Mouse (Mus musculus) megakaryocyte, adult 5-6 weeks (primary cell): ENCODE data around the gene Lrp10. TPM values are rescaled to one million over a fixed set of nuclear protein-coding genes. Genes with fewer than 3 reads are reported as not detected.

Experiments used
- total RNA-seq, 2 experiments: library from RNA; stranded (forward) in 1 of 2; stranded (reverse) in 1 of 2; fragments of 153-499, 151-499 nt in 1 of 2; fragments of 221-1000, 200-1000 nt in 1 of 2; gene quantifications; 2 replicates each; pipeline versions ENCODE4 v1.2.3 to v1.2.4; 2015 to 2017

The Lrp10 gene
- total RNA-seq, 2 experiments from 2014 or later = 29.9 to 46.9 TPM

Other genes with a start within 250 kb of the Lrp10 start
- 136 and 154 TPM in 2 replicates for gene Dad1, start 210.0 kb upstream of the Lrp10 start, total RNA-seq (2015)
- gene Dad1, start 210.0 kb upstream of the Lrp10 start, total RNA-seq (2017) = 84.1 and 86.7 TPM in 2 replicates
- gene Abhd4, start 209.9 kb upstream of the Lrp10 start, total RNA-seq (2015) = 11.0 and 13.9 TPM in 2 replicates
- 10.0 and 16.5 TPM in 2 replicates for gene Abhd4, start 209.9 kb upstream of the Lrp10 start, total RNA-seq (2017)
- gene Olfr49, start 179.2 kb upstream of the Lrp10 start, total RNA-seq (2015) = not detected in 2 replicates
- gene Olfr49, start 179.2 kb upstream of the Lrp10 start, total RNA-seq (2017) = 0.11 TPM in 1 of 2 replicates, not detected in the other
- gene Oxa1l, start 103.3 kb upstream of the Lrp10 start, total RNA-seq (2015) = 43.0 and 47.8 TPM in 2 replicates
- 31.5 and 32.2 TPM in 2 replicates for gene Oxa1l, start 103.3 kb upstream of the Lrp10 start, total RNA-seq (2017)
- gene Slc7a7, start 46.4 kb upstream of the Lrp10 start, total RNA-seq (2015) = 13.1 and 19.3 TPM in 2 replicates
- 15.9 and 16.7 TPM in 2 replicates for gene Slc7a7, start 46.4 kb upstream of the Lrp10 start, total RNA-seq (2017)
- 129 and 145 TPM in 2 replicates for gene Mrpl52, start 37.2 kb upstream of the Lrp10 start, total RNA-seq (2015)
- 71.4 and 81.6 TPM in 2 replicates for gene Mrpl52, start 37.2 kb upstream of the Lrp10 start, total RNA-seq (2017)
- gene Mmp14, start 32.5 kb upstream of the Lrp10 start, total RNA-seq (2015) = 0.66 and 1.1 TPM in 2 replicates
- 0.61 TPM in 1 of 2 replicates, not detected in the other for gene Mmp14, start 32.5 kb upstream of the Lrp10 start, total RNA-seq (2017)
- gene Rem2, start 12.0 kb downstream of the Lrp10 start, total RNA-seq (2015) = not detected in 2 replicates
- gene Rem2, start 12.0 kb downstream of the Lrp10 start, total RNA-seq (2017) = not detected in 2 replicates
- 14.7 and 26.0 TPM in 2 replicates for gene Prmt5, start 53.4 kb downstream of the Lrp10 start, total RNA-seq (2015)
- gene Prmt5, start 53.4 kb downstream of the Lrp10 start, total RNA-seq (2017) = 15.3 and 22.6 TPM in 2 replicates
- gene Haus4, start 90.5 kb downstream of the Lrp10 start, total RNA-seq (2015) = 43.9 and 48.7 TPM in 2 replicates
- gene Haus4, start 90.5 kb downstream of the Lrp10 start, total RNA-seq (2017) = 50.6 and 51.6 TPM in 2 replicates
- gene Ajuba, start 113.4 kb downstream of the Lrp10 start, total RNA-seq (2015) = 0.11 and 0.54 TPM in 2 replicates
- 0.57 and 0.73 TPM in 2 replicates for gene Ajuba, start 113.4 kb downstream of the Lrp10 start, total RNA-seq (2017)
- gene 4931414P19Rik, start 141.9 kb downstream of the Lrp10 start, total RNA-seq (2015) = 4.3 and 4.8 TPM in 2 replicates
- 4.1 and 4.9 TPM in 2 replicates for gene 4931414P19Rik, start 141.9 kb downstream of the Lrp10 start, total RNA-seq (2017)
- gene Psmb5, start 153.9 kb downstream of the Lrp10 start, total RNA-seq (2015) = 133 and 145 TPM in 2 replicates
- 41.4 and 51.1 TPM in 2 replicates for gene Psmb5, start 153.9 kb downstream of the Lrp10 start, total RNA-seq (2017)
- gene Psmb11, start 157.3 kb downstream of the Lrp10 start, total RNA-seq (2015) = not detected in 2 replicates
- not detected in 2 replicates for gene Psmb11, start 157.3 kb downstream of the Lrp10 start, total RNA-seq (2017)
- gene Gm17606, start 176.8 kb downstream of the Lrp10 start, total RNA-seq (2015) = not detected in 2 replicates
- gene Gm17606, start 176.8 kb downstream of the Lrp10 start, total RNA-seq (2017) = not detected in 2 replicates
- gene Cdh24, start 177.2 kb downstream of the Lrp10 start, total RNA-seq (2015) = 0.27 and 0.78 TPM in 2 replicates
- 0.51 and 0.57 TPM in 2 replicates for gene Cdh24, start 177.2 kb downstream of the Lrp10 start, total RNA-seq (2017)
- 57.9 and 59.1 TPM in 2 replicates for gene 1700123O20Rik, start 222.1 kb downstream of the Lrp10 start, total RNA-seq (2015)
- gene 1700123O20Rik, start 222.1 kb downstream of the Lrp10 start, total RNA-seq (2017) = 34.3 and 34.8 TPM in 2 replicates
- 99.7 and 131 TPM in 2 replicates for gene Acin1, start 222.8 kb downstream of the Lrp10 start, total RNA-seq (2015)
- gene Acin1, start 222.8 kb downstream of the Lrp10 start, total RNA-seq (2017) = 173 and 223 TPM in 2 replicates
- gene Gm29776, start 234.7 kb downstream of the Lrp10 start, total RNA-seq (2015) = 0.25 and 0.46 TPM in 2 replicates
- gene Gm29776, start 234.7 kb downstream of the Lrp10 start, total RNA-seq (2017) = not detected in 2 replicates
- 24.4 and 26.0 TPM in 2 replicates for gene Cebpe, start 248.0 kb downstream of the Lrp10 start, total RNA-seq (2015)
- 41.9 and 52.8 TPM in 2 replicates for gene Cebpe, start 248.0 kb downstream of the Lrp10 start, total RNA-seq (2017)